Mouse (Mus musculus) layer of hippocampus, adult 9-10 months (tissue): Measurements from ENCODE around the gene Doc2b.

ENCODE experiments used
- DNase-seq: peaks from one replicate; pipeline ENCODE4 v3.0.0; 2022; ENCODE audit warnings: low spot score

Gene Doc2b

GRCm38 (mm10) chr11:75792535-75792934 is 3.3 kb downstream of the Doc2b start:
- no peak for DNase-seq

GRCm38 (mm10) chr11:75785897-75786296 is 10.0 kb downstream of the Doc2b start:
- DNase-seq: no peak

GRCm38 (mm10) chr11:75783799-75784198 is 12.1 kb downstream of the Doc2b start:
- no peak for DNase-seq

DNA sequence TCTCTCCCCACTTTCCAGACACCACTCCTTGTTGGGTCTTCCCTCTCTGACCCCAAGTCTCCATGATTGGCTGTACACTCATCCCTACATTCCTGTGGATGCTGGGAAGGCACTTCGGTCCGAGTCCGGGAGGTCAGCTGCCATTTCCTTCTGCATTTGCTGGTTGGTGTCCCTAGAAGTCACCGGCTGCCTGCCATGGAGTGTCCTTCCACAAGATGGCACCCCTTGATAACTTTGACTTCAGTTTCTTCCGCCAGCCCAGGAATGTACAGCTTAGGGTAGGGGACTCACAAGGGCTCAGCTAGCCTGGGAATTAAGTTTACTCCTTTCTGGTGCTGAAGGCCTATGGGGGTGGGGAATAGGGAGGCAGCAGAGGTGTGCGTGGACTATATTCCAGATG is 13.9 kb downstream of the Doc2b start:
- peak; percentile 38 for DNase-seq

DNA sequence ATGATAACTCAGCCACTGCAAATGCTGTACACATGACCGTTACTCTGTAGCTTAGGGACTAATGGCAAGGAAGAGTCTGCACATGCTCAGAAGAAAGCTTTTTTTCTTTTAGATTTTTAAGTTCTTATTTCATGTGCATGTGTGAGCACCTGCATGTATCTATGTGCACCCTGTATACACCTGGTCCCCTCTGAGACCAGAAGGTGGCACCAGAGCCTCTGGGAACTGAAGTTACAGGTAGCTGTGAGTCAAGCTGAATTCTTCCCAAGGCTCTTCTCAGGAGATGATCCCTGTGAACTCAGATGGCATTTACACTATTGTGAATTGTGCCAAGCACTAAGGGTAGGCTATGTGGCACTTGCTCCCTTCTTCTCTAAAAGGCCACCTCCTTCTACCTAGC is 19.9 kb downstream of the Doc2b start:
- DNase-seq: no peak

GRCm38 (mm10) chr11:75772562-75772961 is 23.3 kb downstream of the Doc2b start:
- no peak for DNase-seq

DNA sequence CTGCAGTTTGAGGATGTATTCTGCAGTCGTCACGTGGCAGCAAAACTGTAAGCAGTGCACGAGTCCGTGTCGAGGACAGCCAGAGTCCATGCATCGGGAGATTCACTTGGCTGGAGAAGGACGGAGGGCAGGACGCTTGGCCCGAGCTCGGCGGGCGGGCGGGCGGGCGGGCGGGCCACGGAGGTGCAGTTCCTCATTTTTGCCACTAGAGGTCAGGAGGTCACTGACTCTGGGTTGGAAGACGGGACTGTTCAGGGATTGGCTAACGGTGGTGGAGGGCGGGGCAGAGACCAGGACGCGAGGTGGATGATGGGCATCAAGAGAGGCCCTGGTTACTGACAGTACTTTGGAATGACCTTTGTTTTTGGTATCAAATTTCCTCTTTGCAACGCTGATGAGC is 26.6 kb downstream of the Doc2b start:
- peak; percentile 54 for DNase-seq

DNA sequence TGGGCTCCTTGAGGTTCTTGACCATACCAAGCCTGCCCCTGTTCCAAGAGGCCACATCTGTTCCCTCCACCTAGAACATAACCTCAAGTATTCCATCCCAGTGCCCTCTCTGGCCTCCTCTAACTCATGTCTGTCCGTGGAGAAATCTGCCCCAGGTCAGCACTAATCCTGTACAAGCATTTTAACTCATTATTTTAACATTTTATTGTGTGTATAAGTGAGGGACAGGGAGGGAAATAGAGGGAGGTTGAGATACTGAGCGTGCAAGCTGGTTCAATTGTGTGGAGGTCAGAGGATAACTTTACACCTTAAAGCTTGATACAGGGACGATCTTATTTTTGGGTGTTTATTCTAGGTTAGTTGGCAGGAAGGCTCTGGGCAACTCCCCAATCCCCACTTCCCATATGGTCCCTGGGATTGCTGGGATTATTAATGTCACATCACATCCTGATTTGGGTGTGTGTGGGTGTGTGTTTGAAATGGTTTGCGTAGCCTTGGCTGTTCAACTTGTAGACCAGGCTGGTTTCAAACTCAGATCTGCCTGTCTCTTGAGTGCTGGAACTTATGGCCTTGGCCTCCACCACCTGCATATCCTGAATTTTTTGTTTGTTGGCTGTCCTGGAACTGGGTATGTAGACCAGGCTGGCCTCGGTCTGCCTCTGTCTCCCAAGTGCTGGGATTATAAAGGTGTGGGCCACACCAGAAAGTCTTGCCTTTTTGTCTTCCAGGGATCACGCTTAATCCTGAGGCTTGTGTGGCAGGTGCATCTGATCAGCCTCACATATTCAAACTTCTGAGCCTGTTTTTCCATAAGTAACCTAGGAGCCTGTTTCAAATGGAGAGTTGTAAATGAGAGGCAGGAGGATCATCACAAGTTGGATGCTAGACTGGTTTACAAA is 27.5 kb downstream of the Doc2b start:
- DNase-seq: peak; percentile 39

DNA sequence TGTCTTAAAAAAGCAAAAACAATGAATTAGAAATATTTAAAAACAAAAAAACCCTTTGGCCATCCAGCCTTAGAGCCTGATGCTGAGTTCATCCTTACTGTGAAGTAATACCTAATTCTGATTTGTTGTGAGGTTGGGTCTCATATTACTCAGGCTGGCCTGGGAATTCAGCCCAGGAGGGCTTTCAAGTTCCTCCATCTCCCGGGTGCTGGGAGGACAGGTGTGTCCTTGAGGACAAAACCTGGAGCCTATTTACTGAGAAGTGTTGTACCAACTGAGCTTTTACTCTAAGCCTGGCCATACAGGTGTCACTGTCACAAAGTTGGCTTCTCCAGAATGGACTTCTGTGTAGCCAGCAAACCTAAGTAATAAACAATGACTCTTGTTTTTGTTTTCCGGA is 28.8 kb downstream of the Doc2b start:
- DNase-seq: no peak

GRCm38 (mm10) chr11:75765161-75765560 is 30.7 kb downstream of the Doc2b start:
- no peak for DNase-seq

DNA sequence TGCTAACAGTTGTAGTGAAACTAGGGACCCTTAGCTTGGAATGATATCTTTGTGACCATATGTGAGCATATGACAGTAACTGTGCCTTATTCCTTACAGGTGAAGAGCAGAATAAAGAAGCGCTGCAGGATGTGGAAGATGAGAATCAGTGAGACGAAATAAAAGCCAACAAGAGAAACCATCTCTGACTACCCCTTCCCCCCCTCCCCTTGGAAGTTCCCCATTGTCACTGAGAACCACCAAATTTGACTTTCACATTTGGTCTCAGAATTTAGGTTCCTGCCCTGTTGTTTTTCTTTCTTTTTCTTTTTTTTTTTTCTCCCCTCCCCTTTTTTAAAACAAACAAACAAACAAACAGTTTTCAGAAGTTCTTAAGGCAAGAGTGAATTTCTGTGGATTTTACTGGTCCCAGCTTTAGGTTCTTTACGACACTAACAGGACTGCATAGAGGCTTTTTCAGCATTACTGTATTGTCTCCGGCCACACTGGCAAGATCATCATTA is 31.3 kb downstream of the Doc2b start:
- DNase-seq: no peak

DNA sequence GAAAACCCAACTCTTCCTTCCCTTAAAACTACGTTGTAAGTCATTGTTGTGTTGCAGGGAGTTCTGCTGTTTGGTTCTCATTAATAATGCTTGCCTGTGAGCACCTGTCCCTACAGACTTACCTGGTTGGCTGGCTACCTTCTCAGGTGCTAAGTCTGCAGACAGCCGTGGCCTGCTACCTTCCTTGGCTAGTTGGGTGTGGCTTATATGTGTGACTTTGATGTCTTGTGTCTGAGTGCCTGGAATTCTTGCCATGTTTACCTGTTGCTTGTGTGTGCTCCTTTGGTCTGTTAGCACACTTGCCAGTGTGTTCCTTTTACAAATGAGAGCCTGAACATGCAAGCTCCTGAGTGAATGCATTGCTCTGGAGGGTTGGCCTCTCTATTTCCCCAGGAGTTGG is 33.1 kb downstream of the Doc2b start:
- no peak for DNase-seq

GRCm38 (mm10) chr11:75760785-75761184 is 35.1 kb downstream of the Doc2b start:
- no peak for DNase-seq

DNA sequence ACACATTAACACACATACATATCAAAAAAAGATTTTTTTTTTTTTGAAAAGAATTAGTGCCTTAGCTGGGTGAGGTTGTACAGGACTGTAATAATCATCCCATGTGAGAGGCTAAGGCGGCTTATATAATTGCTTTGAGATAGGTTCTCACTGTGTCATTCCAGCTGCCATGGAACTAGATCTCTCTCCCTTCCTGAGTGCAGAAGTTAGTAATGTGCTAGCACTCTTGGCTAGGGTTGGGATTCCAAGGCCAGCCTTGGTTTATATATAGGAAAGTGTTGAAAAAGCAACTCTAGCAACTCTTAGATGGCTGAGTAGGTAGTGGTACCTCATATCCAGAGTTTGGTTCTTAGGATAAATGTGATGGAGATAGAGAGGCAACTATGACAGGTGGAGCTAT is 37.3 kb downstream of the Doc2b start:
- DNase-seq: no peak

DNA sequence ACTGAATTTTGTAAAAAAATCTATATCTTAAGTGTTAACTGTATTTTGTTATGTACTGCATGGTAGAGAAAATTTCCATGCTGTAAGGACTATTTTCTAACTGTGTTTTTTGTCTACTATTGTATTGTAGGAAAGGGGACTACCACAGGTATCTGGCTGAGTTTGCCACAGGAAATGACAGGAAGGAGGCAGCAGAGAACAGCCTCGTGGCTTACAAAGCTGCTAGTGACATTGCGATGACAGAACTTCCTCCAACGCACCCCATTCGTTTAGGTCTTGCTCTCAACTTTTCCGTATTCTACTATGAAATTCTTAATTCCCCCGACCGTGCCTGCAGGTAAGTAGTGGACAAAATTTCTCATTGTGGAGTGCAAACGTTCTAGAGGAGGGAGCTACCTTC is 39.2 kb downstream of the Doc2b start:
- DNase-seq: no peak

DNA sequence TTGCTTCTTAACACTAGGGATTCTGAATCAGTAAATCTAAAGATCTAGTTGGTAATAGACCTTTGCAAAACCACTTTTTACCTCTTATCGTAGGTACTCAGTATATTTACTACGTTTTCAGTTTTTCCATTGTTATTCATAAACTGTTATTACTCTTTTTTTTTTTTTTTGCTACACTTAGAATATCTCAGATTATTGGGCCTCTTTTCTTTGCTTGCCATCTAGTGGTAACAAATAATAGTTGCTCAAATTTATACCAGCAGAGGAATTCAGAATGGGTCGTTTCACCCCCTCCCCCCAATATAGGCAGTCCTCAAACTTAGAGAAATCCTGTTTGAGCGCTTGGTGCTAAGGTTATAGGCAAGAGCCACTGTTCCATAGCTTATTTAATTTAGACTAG is 44.8 kb downstream of the Doc2b start:
- no peak for DNase-seq

DNA sequence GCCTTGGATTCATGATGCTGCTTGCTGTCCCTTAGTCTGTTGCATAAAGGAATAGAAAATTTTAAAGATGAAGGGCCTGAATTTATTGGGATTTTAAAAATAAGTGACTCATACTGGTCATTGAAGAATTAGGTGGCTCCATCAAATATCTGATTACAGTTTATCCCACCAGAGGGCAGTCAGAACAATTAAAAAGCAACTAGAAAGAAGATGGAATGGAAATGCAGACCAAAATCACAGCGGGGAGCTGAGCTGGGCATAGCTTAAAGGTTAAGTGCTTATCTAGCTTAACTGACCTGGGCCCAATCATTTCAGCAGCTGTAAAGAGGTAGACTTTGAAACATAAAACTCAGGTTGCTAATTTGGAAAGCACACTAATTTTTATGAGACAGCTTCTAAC is 45.3 kb downstream of the Doc2b start:
- DNase-seq: no peak

DNA sequence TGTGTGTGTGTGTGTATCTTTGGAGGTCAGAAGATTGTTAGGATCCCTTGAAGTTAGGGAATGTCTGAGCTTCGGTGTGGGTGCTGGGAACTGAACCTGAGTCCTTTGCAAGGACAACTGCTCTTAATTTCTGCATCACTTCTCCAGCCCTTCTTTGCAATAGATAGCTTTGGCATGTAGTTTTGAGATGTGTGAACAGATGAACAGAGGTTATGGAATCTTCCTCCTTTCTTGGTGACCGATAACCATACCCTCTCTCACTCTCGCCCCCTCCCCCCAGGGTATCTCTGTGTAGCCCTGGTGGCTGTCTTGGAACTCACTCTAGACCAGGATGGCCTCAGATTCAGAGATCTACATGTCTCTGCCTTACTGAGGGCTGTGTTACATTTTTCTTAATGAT is 51.1 kb downstream of the Doc2b start:
- DNase-seq: no peak

DNA sequence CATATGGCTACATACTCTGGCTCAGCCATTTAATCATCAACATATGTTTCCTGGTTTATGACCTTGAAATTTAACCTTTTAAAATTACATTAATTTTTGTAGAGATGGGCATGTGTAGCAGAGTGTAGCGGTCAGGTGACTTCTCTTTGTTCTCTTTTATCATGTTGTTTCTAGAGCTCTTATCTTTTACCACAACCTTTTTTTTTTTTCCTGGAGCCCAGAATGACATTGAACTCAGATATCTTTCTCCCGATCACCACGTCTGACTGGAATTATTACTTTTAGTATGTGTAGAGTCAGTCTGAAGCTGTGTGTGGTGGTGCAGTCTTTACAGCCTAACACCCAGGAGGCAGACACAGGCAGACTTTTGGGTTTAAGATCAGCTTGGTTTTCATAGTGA is 54.2 kb downstream of the Doc2b start:
- no peak for DNase-seq

DNA sequence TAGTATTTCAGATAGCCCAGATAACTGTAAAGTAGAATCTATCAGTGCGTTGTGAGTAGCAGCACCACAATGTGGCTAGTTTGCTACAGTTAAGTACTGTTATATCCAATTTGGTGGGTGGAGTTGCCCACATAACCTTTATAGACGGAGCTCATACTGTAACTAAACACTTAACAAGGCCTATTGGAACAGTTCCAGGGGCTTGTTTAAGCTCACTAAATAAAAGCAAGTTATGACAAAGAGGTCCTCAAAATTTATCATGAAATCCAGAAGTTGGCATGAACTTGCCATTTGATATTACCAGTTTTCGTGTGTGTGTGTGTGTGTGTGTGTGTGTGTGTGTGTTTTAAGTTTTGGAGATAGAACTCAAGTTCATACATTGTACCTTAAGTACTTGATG is 55.6 kb downstream of the Doc2b start:
- DNase-seq: no peak

GRCm38 (mm10) chr11:75738477-75738821 is 57.4 kb downstream of the Doc2b start:
- DNase-seq: no peak

DNA sequence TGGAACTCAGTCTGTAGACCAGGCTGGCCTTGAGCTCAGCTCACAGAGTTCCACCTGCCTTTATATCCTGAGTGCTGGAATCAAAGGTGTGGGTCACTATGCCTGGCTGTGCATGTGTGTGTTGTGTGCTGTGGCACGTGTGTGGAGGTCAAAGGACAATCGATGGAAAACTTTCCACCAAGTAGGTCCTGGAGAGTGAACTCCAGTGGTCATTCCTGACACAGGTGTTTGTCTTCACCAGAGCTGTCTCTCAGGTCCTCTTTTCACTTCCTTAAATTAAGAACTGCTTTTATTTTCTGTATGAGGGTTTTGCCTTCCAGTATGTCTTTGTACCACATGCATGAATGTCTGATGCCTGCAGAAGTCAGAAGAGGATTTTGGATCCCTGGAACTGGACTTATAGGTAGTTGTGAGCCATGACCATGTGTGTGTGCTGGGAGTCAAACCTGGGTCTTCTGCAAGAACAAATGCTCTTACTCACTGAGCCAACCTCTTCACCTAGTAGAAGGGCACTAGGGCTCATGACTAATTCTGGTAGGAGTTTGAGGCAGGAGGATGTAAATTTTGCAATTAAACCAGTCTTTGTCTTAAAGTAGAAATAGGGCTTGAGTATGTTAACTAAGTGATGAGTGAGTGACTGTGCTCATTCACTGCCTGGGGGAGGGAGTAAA is 57.9 kb downstream of the Doc2b start:
- no peak for DNase-seq

GRCm38 (mm10) chr11:75736978-75737377 is 58.9 kb downstream of the Doc2b start:
- no peak for DNase-seq
